Mouse (Mus musculus) E14TG2a.4 (cell line): ENCODE results near the gene Nacc2.

Experiments used
- CTCF ChIP-seq: conservative IDR thresholded peaks from 2 replicates; pipeline ENCODE4 v1.5.1; 2014; ENCODE audit warnings: low read length
- NANOG ChIP-seq: IDR thresholded peaks from 2 replicates; pipeline ENCODE4 v1.6.1; 2014; ENCODE audit warnings: borderline replicate concordance, low read length, mixed read lengths
- POU5F1 ChIP-seq: IDR thresholded peaks from 2 replicates; pipeline ENCODE4 v1.6.1; 2014; ENCODE audit warnings: low read length, borderline replicate concordance

- TF ChIP-seq CTCF, result no peak
- no peak for TF ChIP-seq POU5F1
- TF ChIP-seq NANOG, result no peak
Observed at GRCm38 (mm10) chr2:26140292-26140819, 17.3 kb upstream of the Nacc2 start.
